Mouse (Mus musculus) CH12.LX (cell line): ENCODE results near the gene Gcm2. TPM values are rescaled to one million over a fixed set of nuclear protein-coding genes. Genes with fewer than 3 reads are reported as not detected.

Experiments used
- DNase-seq: peaks from one replicate; pipeline ENCODE4 v3.0.0-alpha.2; 2013; ENCODE audit errors: extremely low read depth
- H3K27ac ChIP-seq: 2 replicates; pipeline ENCODE4 v1.5.1; 2012; ENCODE audit warnings: low read depth, mild to moderate bottlenecking, control low read depth, moderate library complexity; ENCODE audit not compliant: insufficient read depth
- H3K27me3 ChIP-seq: replicated peaks from 2 replicates; pipeline ENCODE3; 2012; ENCODE audit warnings: inconsistent platforms
- H3K36me3 ChIP-seq, 2 experiments: replicated peaks in 1 of 2; 2 replicates each; pipeline versions ENCODE3 to v1.6.1; 2012; ENCODE audit warnings: inconsistent platforms in 1 of 2, low read length in 1 of 2, mild to moderate bottlenecking in 1 of 2, mixed read lengths in 1 of 2, moderate library complexity in 1 of 2; ENCODE audit not compliant: control insufficient read depth in 1 of 2, insufficient read depth in 1 of 2
- H3K4me1 ChIP-seq, 2 experiments: 2 replicates each; pipeline ENCODE4 v1.6.1; 2012; ENCODE audit warnings: inconsistent platforms in 1 of 2, moderate library complexity in 1 of 2; ENCODE audit not compliant: insufficient read depth in 2 of 2, control insufficient read depth in 1 of 2
- H3K4me2 ChIP-seq: 2 replicates; pipeline ENCODE4 v1.6.1; 2012; ENCODE audit warnings: low read depth, mild to moderate bottlenecking, control low read depth; ENCODE audit not compliant: poor library complexity, insufficient read depth, severe bottlenecking
- H3K4me3 ChIP-seq, 3 experiments: fragments of 150-350 bp in 1 of 3; sonication (generic) in 1 of 3; replicated peaks in 1 of 3; 2 replicates each; pipeline versions ENCODE3 to v1.5.1; 2011 to 2012; ENCODE audit warnings: low read depth in 2 of 3, low read length in 2 of 3, mild to moderate bottlenecking in 2 of 3, moderate library complexity in 2 of 3, control low read depth in 1 of 3, improper control_type of control experiment in 1 of 3, inconsistent platforms in 1 of 3, mixed read lengths in 1 of 3; ENCODE audit not compliant: poor library complexity in 1 of 3
- H3K79me2 ChIP-seq: replicated peaks from 2 replicates; pipeline ENCODE4 v1.6.1; 2012; ENCODE audit warnings: mild to moderate bottlenecking, moderate library complexity; ENCODE audit not compliant: control insufficient read depth, poor library complexity, insufficient read depth, severe bottlenecking; ENCODE audit errors: extremely low read depth
- H3K9ac ChIP-seq: 2 replicates; pipeline ENCODE4 v1.6.1; 2012; ENCODE audit warnings: low read depth, mild to moderate bottlenecking, control low read depth, moderate library complexity; ENCODE audit not compliant: insufficient read depth
- H3K9me3 ChIP-seq: replicated peaks from 2 replicates; pipeline ENCODE3; 2012; ENCODE audit warnings: low read length, inconsistent platforms, mixed read lengths
- BHLHE40 ChIP-seq: IDR thresholded peaks from 2 replicates; pipeline ENCODE4 v1.6.1; 2011; ENCODE audit warnings: mild to moderate bottlenecking, low read depth, low read length, improper control_type of control experiment
- CHD1 ChIP-seq: IDR thresholded peaks from 2 replicates; pipeline ENCODE4 v1.6.1; 2012; ENCODE audit warnings: low read depth, low read length, improper control_type of control experiment, inconsistent platforms
- CTCF ChIP-seq, 2 experiments: IDR thresholded peaks in 1 of 2; conservative IDR thresholded peaks in 1 of 2; 2 replicates each; pipeline ENCODE4 v1.5.1; 2011 to 2012; ENCODE audit warnings: low read depth in 2 of 2, low read length in 2 of 2, improper control_type of control experiment in 1 of 2, inconsistent platforms in 1 of 2, mild to moderate bottlenecking in 1 of 2, moderate library complexity in 1 of 2
- EP300 ChIP-seq: IDR thresholded peaks from 2 replicates; pipeline ENCODE4 v1.6.1; 2011; ENCODE audit warnings: low read length, improper control_type of control experiment
- JUND ChIP-seq: conservative IDR thresholded peaks from 2 replicates; pipeline ENCODE4 v1.6.1; 2011; ENCODE audit warnings: low read depth, low read length, improper control_type of control experiment
- MEF2A ChIP-seq: IDR thresholded peaks from 2 replicates; pipeline ENCODE4 v1.6.1; 2014; ENCODE audit warnings: low read depth, mild to moderate bottlenecking, inconsistent platforms, low read length, improper control_type of control experiment, borderline replicate concordance
- NRF1 ChIP-seq: IDR thresholded peaks from 2 replicates; pipeline ENCODE4 v1.6.1; 2014; ENCODE audit warnings: low read depth, mild to moderate bottlenecking, inconsistent platforms, low read length, improper control_type of control experiment, moderate library complexity
- POLR2AphosphoS2 ChIP-seq: IDR thresholded peaks from 2 replicates; pipeline ENCODE4 v1.6.1; 2011; ENCODE audit warnings: low read depth, low read length, improper control_type of control experiment
- RAD21 ChIP-seq: IDR thresholded peaks from 2 replicates; pipeline ENCODE4 v1.6.1; 2011; ENCODE audit warnings: low read depth, mild to moderate bottlenecking, low read length, improper control_type of control experiment, moderate library complexity
- TBP ChIP-seq: conservative IDR thresholded peaks from 2 replicates; pipeline ENCODE4 v1.6.1; 2011; ENCODE audit warnings: low read depth, low read length, improper control_type of control experiment
- USF1 ChIP-seq: IDR thresholded peaks from 2 replicates; pipeline ENCODE4 v1.6.1; 2014; ENCODE audit warnings: low read depth, mild to moderate bottlenecking, inconsistent platforms, low read length, improper control_type of control experiment
- ZNF384 ChIP-seq: IDR thresholded peaks from 2 replicates; pipeline ENCODE4 v1.6.1; 2012; ENCODE audit warnings: low read depth, low read length, improper control_type of control experiment, inconsistent platforms
- dilution Hi-C: fragments of 300-500 bp; cut with MboI; formaldehyde crosslinking; loops from 2 replicates; pipeline ENCODE4 v1.14.3; 2020; ENCODE audit warnings: low sequenced_read_pairs; ENCODE audit not compliant: extremely low pct_unique_long_range_greater_than_20kb, extremely low pct_ligation_motif_present
- in situ Hi-C: fragments of 300-500 bp; cut with MboI; formaldehyde crosslinking; loops from 3 replicates; pipeline ENCODE4 v1.14.3; 2019; ENCODE audit warnings: low sequenced_read_pairs, low pct_ligation_motif_present, low pct_unique_long_range_greater_than_20kb, mixed read lengths
- polyA plus RNA-seq: library from polyadenylated mRNA; unstranded; fragments of >175 nt; gene quantifications from 2 replicates; pipeline ENCODE4 v1.2.1, GENCODE M21; 2012; ENCODE audit warnings: low read depth; ENCODE audit not compliant: insufficient read length
- total RNA-seq, 2 experiments: library from RNA; depleted of rRNA; stranded (reverse); fragments of 300-350 nt in 1 of 2; fragments of >200 nt in 1 of 2; gene quantifications; 2 replicates each; pipeline ENCODE4 v1.2.3; 2012 to 2014

The Gcm2 gene
- total and polyA plus RNA-seq, 3 experiments: 2.4 to 8.7 (median 7.2) TPM

GRCm38 (mm10) chr13:41119152-41119945, 8.5 kb upstream of the Gcm2 start:
- Histone ChIP-seq H3K4me3 (peak overlapping the region in 1 of 3 experiments; percentile 33), H3K4me2 (peak overlapping the region; percentile 55; the same call in 1 of the 2 replicates), H3K9ac (no peak overlapping the region), H3K79me2 (no peaks in the 10 kb centered on the region), H3K9me3 (no peaks in the 10 kb centered on the region), H3K27ac (no peak overlapping the region; the same call in 1 of the 2 replicates), H3K27me3 (no peaks in the 10 kb centered on the region), H3K36me3 (no peaks in the 10 kb centered on the region), H3K4me1 (peaks cover 13 to 31% of the 10 kb centered on the region in 2 experiments)
- in situ Hi-C loops (no loop called here), dilution Hi-C loops (no loop called here)
- TF ChIP-seq MEF2A (peak; percentile 50; the same call in 1 of the 2 replicates), BHLHE40 (0 out of 2 replicates have a peak, but pooled peaks have one; percentile 9), TBP (0 out of 2 replicates have a peak, but pooled peaks have one; percentile 14), JUND (no peak), CHD1 (no peak), EP300 (0 out of 2 replicates have a peak, but pooled peaks have one; percentile 30), NRF1 (no peak), RAD21 (no peak)
- peak; percentile 72 for DNase-seq

- Histone ChIP-seq H3K27me3 (no peaks in the 10 kb centered on the region), H3K79me2 (no peaks in the 10 kb centered on the region), H3K4me3 (no peak within 1 kb of the TSS), H3K4me2 (no peak within 1 kb of the TSS), H3K9me3 (no peaks in the 10 kb centered on the region), H3K27ac (no peak within 1 kb of the TSS), H3K36me3 (no peaks in the 10 kb centered on the region), H3K9ac (no peak within 1 kb of the TSS), H3K4me1 (peaks cover 2 to 23% of the 10 kb centered on the region in 2 experiments; a peak in 3 of 4 replicates)
- dilution Hi-C loops: no loop called here
- no peak for DNase-seq
- in situ Hi-C loops: no loop called here
- TF ChIP-seq USF1 (no peak), ZNF384 (no peak), CTCF (conservative IDR thresholded peaks at IDR 0.05 in 1 of 2, IDR thresholded peaks at IDR 0.05 in 1 of 2; ENCODE audit: low read depth in 2 of 2, low read length in 2 of 2) (no peak), POLR2AphosphoS2 (no peak)
These were observed 3.1 kb upstream of the Gcm2 start, which contains the start of gene Sycp2l for GRCm38 (mm10) chr13:41113940-41114339. Gene Sycp2l (plus strand): TSS chr13:41114307.
